19 mouse cellular contexts compared by ENCODE assay signal in the genomic region with DNA sequence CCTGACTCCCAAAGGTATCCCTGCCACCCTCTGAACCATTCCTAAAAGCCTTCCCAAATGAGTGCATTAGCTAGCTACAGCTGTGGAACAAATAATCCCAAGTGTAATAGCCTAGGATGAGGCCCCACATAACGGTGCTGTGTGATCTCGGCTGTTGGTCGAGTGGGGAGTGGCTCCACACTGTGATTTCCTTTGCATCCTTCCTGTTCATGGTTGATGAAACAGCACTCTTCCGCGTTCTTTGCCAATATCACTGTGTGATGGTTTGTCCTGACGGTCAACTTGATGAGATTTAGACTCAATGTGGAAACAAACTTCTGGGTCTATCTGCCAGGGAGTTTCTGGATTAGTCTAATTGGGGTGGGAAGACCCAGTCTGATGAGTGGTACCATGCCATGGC. TPM values are rescaled to one million over a fixed set of nuclear protein-coding genes. Genes with fewer than 3 reads are reported as not detected.
"Had no signal": no experiment of that assay in that cellular context is flagged by ENCODE, and none has a peak within 500 bp of the region (broad histone marks: within the 10 kb centered on the region; RNA-seq: fewer than 3 reads in every experiment).

No protein-coding gene starts in this region.

- H3K9me3 ChIP-seq: liver, embryonic 12.5 days; midbrain, embryonic 10.5 days; midbrain, embryonic 12.5 days; neural tube, embryonic 13.5 days; neural tube, embryonic 15.5 days had no signal

- H3K4me3 ChIP-seq: liver, embryonic 12.5 days; midbrain, embryonic 10.5 days; midbrain, embryonic 12.5 days; myocyte; neural tube, embryonic 13.5 days; neural tube, embryonic 15.5 days had no signal

- H3K36me3 ChIP-seq: liver, embryonic 12.5 days; midbrain, embryonic 10.5 days; midbrain, embryonic 12.5 days; neural tube, embryonic 13.5 days; neural tube, embryonic 15.5 days had no signal

- ATAC-seq: liver, embryonic 12.5 days; midbrain, embryonic 16.5 days had no signal

- DNase-seq: lung, adult 18-20 months; lung, embryonic 14.5 days; lung, postnatal 10 days; midbrain, embryonic 14.5 days; right cerebral cortex, postnatal 14 days; thymus, adult 18-20 months; thymus, postnatal 14 days; thymus, postnatal 36 days had no signal

- H3K27ac ChIP-seq: liver, embryonic 12.5 days; liver, embryonic 14.5 days; macrophage; midbrain, embryonic 10.5 days; midbrain, embryonic 12.5 days; neural tube, embryonic 13.5 days; neural tube, embryonic 15.5 days had no signal

- H3K27me3 ChIP-seq: neural tube, embryonic 13.5 days; neural tube, embryonic 15.5 days had no signal

- H3K4me2 ChIP-seq: liver, embryonic 12.5 days; lung, embryonic 14.5 days; midbrain, embryonic 12.5 days; neural tube, embryonic 13.5 days; neural tube, embryonic 15.5 days had no signal

- H3K4me1 ChIP-seq: neural tube, embryonic 13.5 days had no signal

- H3K9ac ChIP-seq: liver, embryonic 12.5 days; liver, embryonic 14.5 days; lung, embryonic 14.5 days; midbrain, embryonic 12.5 days; neural tube, embryonic 13.5 days; neural tube, embryonic 15.5 days had no signal

RNA-seq across cellular contexts. Expression of gene Sorcs2, which starts 54.9 kb away (rescaled TPM):
- total RNA-seq: megakaryocyte progenitor cell, adult 5-6 weeks; megakaryocyte-erythroid progenitor cell, adult 5-6 weeks had no signal
- polyA plus RNA-seq: macrophage had no signal
